Mouse (Mus musculus) regulatory T cell (primary cell): ENCODE measurements at regions not wholly inside any gene's neighbourhood (a gene's known extent, or its start where the extent isn't known, plus 50 kb on each side); places are given as distances from the start of the nearest gene placed in this dataset.

Experiments
- in situ Hi-C: fragments of 300-600 bp; cut with MboI, MseI; formaldehyde crosslinking; loops from one replicate; pipeline ENCODE4 v1.15.1; 2025; ENCODE audit warnings: high pct_unique_total_duplicates

GRCm38 (mm10) chr19:27022917-27023316 lies 137.2 kb downstream of the Gm815 start:
- in situ Hi-C loops = no loop called here

DNA sequence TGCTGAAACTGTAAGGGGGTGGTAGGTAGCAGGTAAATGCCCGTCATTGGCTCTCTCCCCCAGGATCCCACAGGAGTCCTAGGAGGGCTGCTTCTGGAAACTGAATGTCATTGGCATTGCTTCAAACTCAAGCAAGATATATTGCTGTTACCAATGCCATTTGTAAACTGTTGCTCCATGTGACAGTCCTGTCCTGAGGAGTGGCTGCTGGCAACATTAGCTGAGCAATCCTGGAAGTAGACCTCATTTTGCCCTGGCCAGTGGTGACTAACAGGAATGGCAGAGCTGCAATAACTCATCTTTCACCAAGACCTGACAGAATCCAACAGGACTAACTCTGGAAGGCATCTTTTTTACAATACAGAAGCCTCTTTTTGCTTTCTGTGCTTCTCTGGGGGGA lies 143.2 kb downstream of the Gm815 start:
- in situ Hi-C loops = no loop called here

GRCm38 (mm10) chr19:27031030-27031700 lies 145.5 kb downstream of the Gm815 start:
- in situ Hi-C loops = no loop called here

DNA sequence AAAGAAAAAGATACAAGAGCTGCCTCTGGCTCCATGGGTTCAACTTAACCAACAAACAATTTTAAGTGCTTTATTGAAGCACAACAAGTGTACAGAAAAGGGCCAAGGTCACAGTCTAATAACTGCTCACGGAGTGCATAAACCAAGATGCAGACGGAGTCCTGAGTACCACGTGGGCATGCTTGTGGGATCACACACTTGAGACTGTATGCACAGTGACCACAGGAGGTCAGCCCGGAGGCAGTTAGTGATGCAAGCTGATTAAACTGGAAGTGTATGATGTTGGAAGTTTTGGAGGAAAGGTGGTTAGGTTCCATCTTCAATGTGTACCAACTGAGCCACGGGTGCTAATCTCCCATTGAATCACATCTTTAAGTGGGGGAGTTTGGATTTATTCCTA lies 146.9 kb downstream of the Gm815 start:
- in situ Hi-C loops = no loop called here

- in situ Hi-C loops = no loop called here
Measured at GRCm38 (mm10) chr19:27038298-27038697, 152.6 kb downstream of the Gm815 start.

DNA sequence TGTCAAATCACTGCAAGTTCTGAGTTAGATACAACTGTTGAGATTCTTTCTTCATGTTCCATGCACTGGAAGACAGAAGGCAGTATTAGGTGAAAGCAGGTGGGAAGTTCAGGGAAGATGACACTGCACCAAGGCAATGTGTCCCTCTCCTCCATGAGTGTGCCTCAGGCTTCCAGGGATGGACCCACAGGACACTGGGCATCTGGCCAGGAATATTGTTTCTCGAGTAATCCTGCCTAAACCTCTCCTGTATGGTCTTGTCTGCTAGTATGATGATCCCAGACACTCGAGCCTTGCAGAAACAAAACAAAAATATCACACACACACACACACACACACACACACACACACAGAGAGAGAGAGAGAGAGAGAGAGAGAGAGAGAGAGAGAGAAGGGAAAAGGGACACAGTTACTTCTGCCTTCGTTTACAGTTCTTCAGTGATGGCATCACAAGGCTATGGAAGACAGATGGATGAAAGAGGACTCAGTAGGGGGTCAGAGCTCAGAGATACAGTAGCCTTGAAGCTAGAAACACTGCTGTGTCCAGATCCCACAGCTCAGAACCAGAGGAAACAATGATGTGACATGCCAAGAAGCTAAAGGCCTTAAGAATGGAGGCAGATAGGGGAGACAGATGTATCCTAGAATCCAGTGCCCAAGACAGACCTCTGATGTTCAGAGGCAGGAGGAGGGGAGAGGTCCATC lies 154.8 kb downstream of the Gm815 start:
- in situ Hi-C loops = no loop called here

GRCm38 (mm10) chr19:27066449-27067181 lies 149.7 kb upstream of the Vldlr start:
- in situ Hi-C loops = no loop called here

DNA sequence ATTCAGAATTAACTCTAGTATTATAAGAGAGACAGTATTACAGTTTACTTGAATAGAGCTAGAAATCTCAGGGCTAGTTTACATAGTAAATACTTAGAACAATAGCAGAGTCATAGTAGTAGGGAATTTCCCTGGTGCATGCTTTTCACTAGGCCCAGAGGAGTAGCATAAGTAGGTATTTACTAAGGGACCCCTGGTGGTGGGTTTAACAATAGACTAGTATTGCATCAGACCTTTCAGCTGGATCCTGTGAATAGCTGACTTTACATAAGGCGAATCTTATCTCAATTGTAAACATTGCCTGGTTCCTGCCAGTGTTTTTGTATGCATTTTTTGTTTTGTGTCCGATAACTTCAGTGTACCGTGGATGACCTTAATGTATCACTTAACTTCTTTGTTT lies 143.0 kb upstream of the Vldlr start:
- in situ Hi-C loops = no loop called here

DNA sequence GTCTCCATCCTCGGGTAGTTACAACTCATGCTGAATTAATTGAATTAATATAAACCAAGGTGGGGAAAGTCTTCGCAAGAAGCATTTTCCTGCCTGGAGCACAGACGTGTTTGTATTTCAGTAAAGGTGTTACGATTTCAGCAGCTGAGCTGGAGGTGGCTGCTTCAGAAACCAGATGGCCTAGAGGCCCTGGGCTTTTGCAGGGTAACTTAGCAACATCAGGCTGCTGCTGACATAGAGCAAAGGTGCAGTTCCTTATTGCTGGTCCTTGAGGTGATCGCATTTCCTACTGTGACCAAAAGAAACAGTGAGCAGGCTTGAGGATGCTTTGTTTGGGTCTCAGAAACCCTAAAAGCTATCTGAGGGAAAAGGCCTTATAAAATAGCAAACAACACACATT lies 141.3 kb upstream of the Vldlr start:
- in situ Hi-C loops = no loop called here

GRCm38 (mm10) chr19:27076920-27077512 lies 139.3 kb upstream of the Vldlr start:
- in situ Hi-C loops = no loop called here

DNA sequence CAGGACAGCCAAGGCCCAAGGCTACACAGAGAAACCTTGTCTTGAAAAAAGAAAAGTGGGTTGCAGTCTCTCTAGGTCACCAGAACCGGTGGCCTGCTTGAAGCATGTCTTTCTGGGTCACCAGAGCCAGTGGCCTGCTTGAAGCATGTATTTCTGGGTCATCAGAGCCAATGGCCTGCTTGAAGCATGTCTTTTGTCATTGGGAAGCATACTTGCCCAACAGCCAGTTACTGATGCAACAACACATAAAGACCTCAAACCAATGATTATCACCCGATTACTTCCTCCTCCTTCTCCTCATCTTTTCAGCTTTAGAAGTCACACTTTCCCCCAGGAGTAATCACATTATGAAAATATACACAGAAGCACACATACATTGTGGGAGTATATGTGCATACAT lies 128.9 kb upstream of the Vldlr start:
- in situ Hi-C loops = no loop called here

DNA sequence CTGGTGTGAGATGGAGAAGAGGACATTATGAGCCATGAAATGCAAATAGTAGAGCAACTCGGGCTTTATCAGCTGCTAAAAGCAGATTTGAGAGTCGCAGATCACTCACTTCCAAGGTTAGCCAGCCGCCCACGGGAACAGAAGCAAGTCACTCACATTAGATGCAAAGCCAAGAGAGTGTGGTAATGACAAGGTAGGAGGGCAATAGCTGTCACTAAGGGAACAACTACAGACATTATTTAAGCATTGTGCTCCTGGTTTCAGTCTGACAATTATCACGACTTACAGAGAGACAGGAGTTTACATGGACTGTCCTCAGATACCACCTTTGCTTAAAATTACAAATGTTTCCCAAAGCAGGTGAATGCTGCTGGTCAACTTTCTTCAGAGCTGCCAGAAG lies 128.5 kb upstream of the Vldlr start:
- in situ Hi-C loops = no loop called here

GRCm38 (mm10) chr19:27089099-27089498 lies 127.2 kb upstream of the Vldlr start:
- in situ Hi-C loops = no loop called here

GRCm38 (mm10) chr19:27091603-27092002 lies 124.7 kb upstream of the Vldlr start:
- in situ Hi-C loops = no loop called here

DNA sequence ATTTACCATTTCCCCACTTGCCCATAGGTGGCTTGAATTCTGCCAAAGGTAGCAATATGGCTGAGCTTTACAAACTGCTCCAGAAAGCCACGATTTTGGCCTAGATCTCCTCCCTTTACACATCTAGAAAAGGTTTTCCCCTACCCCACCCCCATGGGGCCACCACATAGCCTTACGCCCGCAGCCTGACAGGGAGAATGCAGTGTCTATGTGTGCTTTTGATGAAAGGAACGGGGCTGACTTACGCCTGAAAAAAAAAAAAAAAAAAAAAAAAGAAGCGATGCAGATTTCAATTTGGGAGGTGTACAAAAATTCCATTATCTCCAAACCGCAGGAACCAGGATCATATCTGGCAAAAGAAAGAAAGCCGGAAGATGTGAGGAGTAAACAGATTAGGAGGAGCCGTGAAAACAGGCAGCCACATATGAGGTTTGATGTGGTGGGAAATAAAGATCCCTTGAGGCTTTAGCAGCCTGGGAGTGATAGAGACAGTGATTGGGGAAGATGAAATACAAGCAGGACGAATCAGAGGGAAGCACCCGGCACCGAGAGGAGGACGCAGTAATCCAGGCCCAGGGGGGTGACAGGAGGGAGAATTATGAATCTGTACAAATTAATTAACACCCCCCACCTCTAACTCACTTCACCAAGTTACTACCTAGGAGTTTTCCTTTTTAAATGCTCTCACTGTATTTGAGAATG lies 121.4 kb upstream of the Vldlr start:
- in situ Hi-C loops = no loop called here

GRCm38 (mm10) chr19:27099921-27100320 lies 116.4 kb upstream of the Vldlr start:
- in situ Hi-C loops = no loop called here

DNA sequence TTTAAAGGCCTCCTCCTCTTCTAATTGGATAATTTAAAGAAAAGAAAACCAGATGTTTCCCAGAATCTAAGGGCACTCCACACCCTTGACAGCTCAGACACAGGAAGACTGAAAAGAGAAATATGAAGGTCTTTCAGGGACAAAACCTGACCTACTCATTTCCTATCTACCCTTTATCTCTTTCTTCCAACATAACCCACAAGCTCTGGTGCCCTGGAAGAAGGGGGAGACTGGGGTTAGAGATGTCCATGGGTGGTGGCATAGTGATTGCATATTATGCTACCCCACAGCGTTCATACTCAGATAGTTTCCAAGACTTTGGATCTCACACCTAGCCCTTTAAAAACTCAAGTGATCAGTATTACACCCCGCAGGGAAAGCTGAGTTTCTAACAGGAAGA lies 105.8 kb upstream of the Vldlr start:
- in situ Hi-C loops = no loop called here

DNA sequence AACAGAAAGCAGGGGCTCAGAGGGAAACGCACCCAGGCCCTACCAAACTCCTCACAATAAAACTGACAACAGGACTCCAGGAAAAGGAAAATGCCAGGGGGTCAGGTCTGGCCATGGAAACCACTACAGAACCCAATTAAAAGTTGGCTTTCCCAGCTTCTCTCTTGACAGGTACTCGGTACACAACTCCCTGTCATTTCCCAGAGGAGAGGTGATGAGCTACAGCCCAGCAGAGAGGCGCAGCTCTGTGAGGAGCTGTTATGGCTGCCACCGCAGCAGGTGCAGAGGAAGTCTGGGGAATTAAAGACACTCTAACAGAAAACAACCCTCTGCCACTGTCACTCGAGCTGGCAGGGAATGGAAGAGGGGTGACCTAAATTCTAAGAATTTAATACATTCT lies 95.4 kb upstream of the Vldlr start:
- in situ Hi-C loops = no loop called here

- in situ Hi-C loops = no loop called here
Measured at GRCm38 (mm10) chr19:27122348-27122747, 93.9 kb upstream of the Vldlr start.

DNA sequence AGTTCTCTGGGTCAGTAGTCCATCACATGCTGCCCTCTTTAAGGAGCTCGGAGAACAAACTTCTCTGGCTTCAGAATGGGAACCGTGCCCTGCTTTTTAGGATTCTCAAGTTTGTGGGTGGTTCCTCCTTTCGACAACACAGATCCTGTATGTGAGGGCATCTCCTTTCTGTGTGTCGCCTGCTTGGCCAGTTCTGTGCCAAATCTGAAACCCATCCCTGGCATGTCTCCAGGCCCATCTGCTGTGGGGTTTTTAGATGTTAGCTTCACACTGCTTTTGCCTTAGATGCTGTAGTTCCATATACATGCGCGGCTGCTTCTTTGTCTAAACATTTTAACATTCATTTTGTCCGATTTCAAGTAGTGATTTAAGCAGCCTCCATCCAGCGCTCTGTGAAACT lies 93.0 kb upstream of the Vldlr start:
- in situ Hi-C loops = no loop called here

DNA sequence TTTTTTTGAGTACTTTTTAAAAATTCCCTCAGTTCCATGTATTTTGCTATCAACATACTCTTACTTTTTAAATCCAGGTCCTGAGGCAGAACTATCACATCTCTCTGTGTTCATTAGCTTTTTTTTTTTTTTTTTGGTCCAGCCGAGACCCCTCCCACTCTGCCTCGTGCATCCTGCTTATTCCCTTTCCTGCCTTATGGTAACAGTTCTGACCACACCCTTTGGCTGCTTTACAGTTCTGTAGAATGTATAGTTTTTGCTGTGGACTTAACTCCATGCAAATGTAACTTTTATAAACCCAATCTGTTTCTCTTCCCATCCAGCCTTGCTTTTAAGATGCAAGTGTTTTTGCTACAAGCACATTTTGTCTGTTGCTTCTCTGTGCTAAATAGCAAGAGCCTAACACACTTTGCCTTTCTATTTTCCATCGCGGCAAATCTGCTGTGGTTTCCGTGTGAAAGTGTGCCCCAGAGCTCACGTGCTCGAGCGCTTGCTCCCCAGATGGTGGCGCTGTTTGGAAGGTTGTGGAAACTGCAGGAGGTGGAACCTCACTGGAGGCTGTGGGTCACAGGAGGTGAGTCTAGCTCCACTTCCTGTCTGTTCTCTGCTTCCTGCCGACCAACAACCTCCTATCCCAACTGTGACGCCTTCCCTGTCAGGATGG lies 92.3 kb upstream of the Vldlr start:
- in situ Hi-C loops = no loop called here
